Mouse (Mus musculus) kidney, postnatal 0 days (tissue): Measurements from ENCODE around the gene AI597479. TPM values are rescaled to one million over a fixed set of nuclear protein-coding genes. Genes with fewer than 3 reads are reported as not detected.

ENCODE experiments used
- ATAC-seq: fragments of 200-750 bp; cut with Nextera tagmentation; replicated peaks from 2 replicates; pipeline ENCODE4 v1.8.0; 2017; ENCODE audit warnings: low read depth, moderate number of reproducible peaks, moderate TSS enrichment, moderate library complexity; ENCODE audit not compliant: low FRiP score
- DNase-seq: peaks from one replicate; pipeline ENCODE4 v3.0.0-alpha.2; 2016; ENCODE audit warnings: low spot score
- H3K27ac ChIP-seq: fragments of 300-500 bp; sonication (generic); 2 replicates; pipeline ENCODE4 v1.5.1; 2014; ENCODE audit warnings: mild to moderate bottlenecking
- H3K27me3 ChIP-seq: fragments of 300-500 bp; sonication (generic); 2 replicates; pipeline ENCODE4 v1.6.1; 2014; ENCODE audit warnings: low read length, mixed read lengths; ENCODE audit not compliant: insufficient read depth
- H3K36me3 ChIP-seq: fragments of 300-500 bp; sonication (generic); 2 replicates; pipeline ENCODE4 v1.6.1; 2014; ENCODE audit warnings: low read length, mixed read lengths; ENCODE audit not compliant: insufficient read depth
- H3K4me1 ChIP-seq: fragments of 300-500 bp; sonication (generic); replicated peaks from 2 replicates; pipeline ENCODE4 v1.6.1; 2014; ENCODE audit warnings: antibody characterized with exemption, low read length, mixed read lengths; ENCODE audit not compliant: insufficient read depth
- H3K4me2 ChIP-seq: fragments of 300-500 bp; sonication (generic); 2 replicates; pipeline ENCODE4 v1.6.1; 2014; ENCODE audit warnings: mild to moderate bottlenecking, low read length, moderate library complexity, mixed read lengths
- H3K4me3 ChIP-seq: fragments of 300-500 bp; sonication (generic); replicated peaks from 2 replicates; pipeline ENCODE4 v1.5.1; 2014; ENCODE audit warnings: low read depth, low read length
- H3K9ac ChIP-seq: fragments of 300-500 bp; sonication (generic); 2 replicates; pipeline ENCODE4 v1.6.1; 2014; ENCODE audit warnings: low read depth, low read length
- H3K9me3 ChIP-seq: fragments of 300-500 bp; sonication (generic); replicated peaks from 2 replicates; pipeline ENCODE4 v1.6.1; 2016; ENCODE audit warnings: low read length, inconsistent platforms, mixed read lengths
- CTCF ChIP-seq: IDR thresholded peaks from 2 replicates; pipeline ENCODE4 v1.5.1; 2016; ENCODE audit warnings: antibody characterized with exemption, low read depth, mild to moderate bottlenecking, moderate library complexity
- WGBS: fragments of 180-500 bp; shearing (Covaris S2); extraction: QIAGEN DNeasy Blood & Tissue Kit; methylation state at CpG from one replicate; pipeline ENCODE4 v1.1.7; 2014; 5-methylcytosine and 5-hydroxymethylcytosine counted together
- polyA plus RNA-seq: library from polyadenylated mRNA; unstranded; fragments of >200 nt; fragmentation: Nextera tagmentation; extraction: Ambion mirVana; gene quantifications from 2 replicates; pipeline ENCODE4 v1.2.1, GENCODE M21; 2015

Gene AI597479
- polyA plus RNA-seq, 1 experiment from 2014 or later = 21.0 TPM

DNA sequence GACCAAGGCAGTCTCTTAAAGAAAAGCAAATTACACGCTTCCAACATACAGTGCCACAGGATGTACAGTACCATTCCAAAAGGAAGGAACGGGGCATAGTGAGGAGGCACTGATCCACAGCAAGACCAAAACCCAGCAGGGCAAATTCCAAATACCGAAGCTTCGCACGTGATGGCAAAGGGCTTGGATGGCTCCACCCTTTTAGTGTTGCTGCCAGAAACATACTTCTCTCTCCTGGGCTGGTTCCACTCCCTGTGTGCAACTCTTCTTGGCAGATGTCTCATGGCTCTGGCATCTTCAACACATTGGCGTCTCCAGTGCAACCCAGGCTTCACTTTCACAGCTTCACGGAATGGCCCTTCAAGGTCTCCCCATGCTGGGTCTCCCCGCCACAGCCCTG is 18.9 kb downstream of the AI597479 start:
- ATAC-seq = no peak
- H3K4me1 ChIP-seq = no peaks in the 10 kb centered on the region
- no peak for TF ChIP-seq CTCF
- H3K4me3 ChIP-seq = no peak overlapping the region
- H3K9me3 ChIP-seq = no peaks in the 10 kb centered on the region
- no peak overlapping the region for H3K9ac ChIP-seq
- H3K27me3 ChIP-seq = no peaks in the 10 kb centered on the region
- H3K27ac ChIP-seq = no peak overlapping the region
- 96% methylated on average over 8 of the region's 8 CpGs for WGBS
- peaks cover 34% of the 10 kb centered on the region for H3K36me3 ChIP-seq
- H3K4me2 ChIP-seq = no peak overlapping the region
- no peak for DNase-seq

- ATAC-seq = no peak
- 97% methylated on average over 5 of the region's 5 CpGs for WGBS
Observed at GRCm38 (mm10) chr1:43120950-43121349, 22.4 kb downstream of the AI597479 start.

GRCm38 (mm10) chr1:43122616-43123015 is 24.1 kb downstream of the AI597479 start:
- no peaks in the 10 kb centered on the region for H3K4me1 ChIP-seq
- no peak for TF ChIP-seq CTCF
- H3K4me3 ChIP-seq = no peak overlapping the region
- no peak overlapping the region for H3K9ac ChIP-seq
- ATAC-seq (no peak), DNase-seq (no peak)
- no peak overlapping the region for H3K4me2 ChIP-seq
- WGBS = 92% methylated on average over 2 of the region's 2 CpGs
- H3K27ac ChIP-seq = no peak overlapping the region
- no peaks in the 10 kb centered on the region for H3K9me3 ChIP-seq
- H3K27me3 ChIP-seq = no peaks in the 10 kb centered on the region
- peaks cover 32% of the 10 kb centered on the region for H3K36me3 ChIP-seq

More at GRCm38 (mm10) chr1:43120950-43121349, 22.4 kb downstream of the AI597479 start:
- Histone ChIP-seq H3K27ac (no peak overlapping the region), H3K27me3 (no peaks in the 10 kb centered on the region), H3K9me3 (no peaks in the 10 kb centered on the region), H3K4me3 (no peak overlapping the region), H3K36me3 (peaks cover 26% of the 10 kb centered on the region; the same call in 1 of the 2 replicates), H3K9ac (no peak overlapping the region), H3K4me1 (no peaks in the 10 kb centered on the region), H3K4me2 (no peak overlapping the region)
- no peak for DNase-seq
- no peak for TF ChIP-seq CTCF

GRCm38 (mm10) chr1:43124726-43125125 is 26.2 kb downstream of the AI597479 start:
- Histone ChIP-seq H3K27me3 (no peaks in the 10 kb centered on the region), H3K9ac (no peak overlapping the region), H3K4me1 (no peaks in the 10 kb centered on the region), H3K36me3 (peaks cover 39% of the 10 kb centered on the region), H3K27ac (no peak overlapping the region), H3K9me3 (no peaks in the 10 kb centered on the region), H3K4me2 (no peak overlapping the region), H3K4me3 (no peak overlapping the region)
- TF ChIP-seq CTCF = no peak
- no peak for ATAC-seq
- no peak for DNase-seq
- WGBS = 79% methylated on average over 4 of the region's 4 CpGs

DNA sequence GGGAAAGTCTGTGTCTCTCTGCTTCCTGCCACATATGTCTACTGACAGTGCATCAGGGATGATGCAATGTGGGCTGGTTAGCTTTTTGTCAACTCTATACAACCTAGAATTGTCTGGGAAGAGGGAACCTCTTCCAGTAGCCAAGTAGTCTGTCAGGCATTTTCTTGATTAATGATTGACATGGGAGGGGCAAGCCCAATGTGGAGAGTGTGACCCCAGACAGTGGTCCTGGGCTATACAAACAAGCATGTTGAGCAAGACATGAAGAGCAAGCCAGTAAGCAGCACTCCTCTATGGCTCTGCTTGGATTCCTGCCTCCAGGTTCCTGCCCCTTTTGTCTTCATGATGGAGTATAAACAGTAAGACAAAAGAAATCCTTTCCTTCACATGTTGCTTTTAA is 28.7 kb downstream of the AI597479 start:
- Histone ChIP-seq H3K9ac (no peak overlapping the region), H3K27ac (no peak overlapping the region), H3K27me3 (no peaks in the 10 kb centered on the region), H3K4me2 (no peak overlapping the region), H3K9me3 (no peaks in the 10 kb centered on the region), H3K36me3 (peaks cover 45% of the 10 kb centered on the region), H3K4me1 (no peaks in the 10 kb centered on the region), H3K4me3 (no peak overlapping the region)
- ATAC-seq = no peak
- TF ChIP-seq CTCF = no peak
- no peak for DNase-seq

DNA sequence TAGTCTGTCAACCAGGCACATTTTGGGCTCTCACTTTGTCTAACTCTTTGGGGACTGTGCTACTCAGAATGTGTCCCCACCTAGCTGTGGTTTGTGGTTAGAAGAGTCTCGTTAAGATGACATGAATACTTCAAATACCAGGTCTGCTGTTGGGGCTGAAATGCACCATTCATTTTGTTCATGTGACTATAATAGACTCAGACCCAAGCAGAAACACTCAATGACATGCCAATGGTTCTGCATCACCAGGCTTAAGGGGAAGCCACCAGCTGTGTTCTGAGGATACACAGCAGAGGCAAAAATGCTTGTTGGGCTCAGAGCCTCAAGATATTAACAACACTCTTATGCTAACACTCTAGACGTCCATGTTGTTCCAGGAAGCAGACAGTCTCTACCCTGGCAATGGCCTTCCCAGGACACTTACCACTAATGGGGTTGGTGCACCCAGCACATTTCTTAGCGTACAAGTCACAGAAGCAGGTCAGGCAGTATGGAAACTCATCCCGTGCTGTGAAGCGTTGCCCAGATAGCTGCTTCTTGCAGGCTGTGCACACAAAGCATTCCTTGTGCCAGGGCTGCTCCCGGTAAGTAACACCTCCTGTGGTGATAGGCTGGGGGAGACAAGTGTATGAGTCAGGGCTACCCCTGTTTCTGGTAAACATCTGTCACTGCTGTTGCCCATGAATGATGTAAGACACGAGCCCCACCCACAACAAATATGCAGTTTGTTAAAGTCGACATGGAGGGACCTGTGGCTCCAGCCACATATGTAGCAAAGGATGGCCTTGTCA is 29.5 kb downstream of the AI597479 start:
- Histone ChIP-seq H3K27me3 (no peaks in the 10 kb centered on the region), H3K4me2 (no peak overlapping the region), H3K4me1 (no peaks in the 10 kb centered on the region), H3K9ac (no peak overlapping the region), H3K4me3 (no peak overlapping the region), H3K27ac (no peak overlapping the region), H3K36me3 (peaks cover 45% of the 10 kb centered on the region), H3K9me3 (no peaks in the 10 kb centered on the region)
- ATAC-seq (no peak), DNase-seq (no peak)
- WGBS = 76% methylated on average over 8 of the region's 8 CpGs
- no peak for TF ChIP-seq CTCF
